Mouse (Mus musculus) granulocyte monocyte progenitor cell, adult 5-6 weeks (primary cell): Measurements from ENCODE around the gene Trmu. TPM values are rescaled to one million over a fixed set of nuclear protein-coding genes. Genes with fewer than 3 reads are reported as not detected.
"Not testable (repeated sequence)": the region's sequence is repeated elsewhere in the genome, so short reads cannot be mapped to it uniquely, and the experiment has no call there.

ENCODE experiments used
- ATAC-seq: replicated peaks from 2 replicates; pipeline ENCODE4 v1.8.0; 2016; ENCODE audit warnings: mild to moderate bottlenecking, moderate TSS enrichment, inconsistent platforms; ENCODE audit not compliant: poor library complexity, severe bottlenecking
- total RNA-seq, 2 experiments: library from RNA; stranded (forward) in 1 of 2; stranded (reverse) in 1 of 2; fragments of 200-712, 200-1000 nt in 1 of 2; fragments of >200 nt in 1 of 2; fragmentation: Nextera tagmentation in 1 of 2; gene quantifications; 2 replicates each; pipeline ENCODE4 v1.2.3; 2014 to 2017

Gene Trmu
- total RNA-seq (2014; fragmentation: Nextera tagmentation) (17.2 and 32.2 TPM in 2 replicates), total RNA-seq (2017) (22.3 and 28.7 TPM in 2 replicates)

DNA sequence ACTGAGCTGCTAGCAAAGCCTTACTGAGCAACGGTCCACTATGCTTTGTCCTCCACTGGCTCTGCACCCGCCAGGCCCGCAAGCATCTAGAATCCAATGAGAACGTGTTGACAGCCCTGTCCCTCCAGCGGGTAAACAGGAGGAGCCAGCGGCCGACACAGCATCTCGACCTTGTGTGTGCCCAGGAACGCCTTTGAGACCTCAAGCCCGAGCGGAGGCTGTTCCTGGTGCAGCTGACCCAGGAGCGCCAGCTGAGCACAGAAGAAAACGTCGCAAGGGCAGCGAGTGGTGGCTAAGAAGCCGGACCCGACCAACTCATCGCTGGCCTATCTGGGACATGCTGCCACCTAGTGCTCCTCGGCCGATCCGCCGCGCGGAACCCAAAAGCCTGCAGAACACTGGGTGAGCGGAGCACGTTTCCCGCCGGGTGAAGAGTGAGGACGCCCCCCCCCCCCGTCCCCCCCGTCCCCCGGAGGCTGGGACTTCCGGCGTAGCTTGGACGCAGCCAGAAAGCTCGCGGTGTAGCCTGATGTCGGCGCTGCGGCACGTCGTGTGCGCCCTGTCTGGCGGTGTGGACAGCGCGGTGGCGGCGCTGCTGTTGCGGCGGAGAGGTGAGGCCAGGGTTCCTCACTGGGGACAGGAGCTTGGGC, at the start of gene Trmu:
Gene Trmu (plus strand): TSS at position 465 of the 650 bp plus-strand sequence.
- ATAC-seq = peak; percentile 90

DNA sequence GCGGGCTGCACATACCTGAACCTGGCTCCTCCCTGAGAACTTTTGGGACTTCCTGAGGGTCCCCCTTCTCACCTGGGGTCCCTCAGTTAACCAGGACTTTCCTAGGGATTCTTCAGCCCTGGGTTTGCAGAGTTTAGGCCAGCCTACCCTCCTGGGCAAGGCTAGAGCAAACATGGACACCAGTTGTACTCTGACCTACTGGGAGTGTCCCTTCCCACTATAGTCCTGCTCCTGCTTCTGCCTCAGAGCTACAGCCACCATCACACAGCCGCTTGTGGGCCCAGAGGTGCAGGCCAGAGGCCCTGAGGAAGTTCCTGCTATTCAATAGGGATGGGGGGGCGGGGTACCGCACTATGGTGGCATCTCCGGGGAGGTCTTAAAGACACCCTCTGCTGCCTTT, 49.6 kb upstream of the Trmu start:
- ATAC-seq = no peak

DNA sequence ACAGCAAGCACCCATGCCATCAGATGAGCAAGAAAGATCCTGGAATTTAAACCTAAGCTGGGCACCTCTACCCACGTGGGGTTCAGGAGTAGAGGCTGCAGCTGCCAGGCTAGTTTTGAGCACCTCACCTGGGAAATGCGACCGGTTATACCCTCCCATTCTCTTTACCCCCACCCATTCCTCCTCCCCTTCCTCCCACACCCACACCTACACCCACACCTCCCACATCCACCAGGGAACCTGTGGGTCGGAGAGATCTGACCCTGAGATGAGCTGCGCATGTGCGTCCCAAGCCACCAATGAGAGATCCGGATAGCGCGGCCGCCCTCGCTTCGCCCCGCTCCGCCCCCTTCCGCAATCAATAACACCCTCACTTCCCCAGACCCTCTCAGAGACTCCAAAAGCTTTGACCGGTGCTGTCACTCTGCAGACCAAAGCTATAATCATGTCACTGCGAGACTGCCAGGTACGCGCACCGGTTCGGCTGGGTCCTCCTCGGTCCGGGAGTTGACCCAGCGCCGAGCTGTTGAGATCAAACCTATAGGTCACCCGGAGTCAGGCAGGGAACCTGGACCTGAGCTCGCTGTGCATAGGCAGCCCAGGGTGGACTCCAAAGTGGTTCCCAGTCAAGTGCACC, 47.0 kb upstream of the Trmu start, which contains the start of gene Ttc38:
Gene Ttc38 (plus strand): TSS at position 353 of the 637 bp plus-strand sequence.
- peak; percentile 94 for ATAC-seq

DNA sequence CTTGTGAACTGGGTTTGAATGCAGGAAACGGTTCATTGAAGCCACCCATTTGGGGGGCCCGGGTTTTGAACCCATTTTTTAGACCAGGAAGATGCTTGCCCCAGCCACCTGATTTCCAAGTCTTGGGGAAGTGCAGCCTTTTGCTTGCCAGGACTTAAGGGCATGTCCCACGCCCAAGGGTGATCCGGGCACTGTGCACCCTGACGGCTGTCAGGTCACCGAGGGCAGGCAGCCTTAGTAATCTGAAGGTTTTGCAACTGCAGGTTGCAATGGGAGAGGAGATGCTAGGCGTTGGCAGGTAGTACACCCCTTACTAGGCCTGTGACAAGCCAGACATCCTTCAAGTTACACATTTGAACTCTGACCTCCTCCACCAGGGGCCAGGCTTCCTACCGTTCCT, 46.5 kb upstream of the Trmu start:
- peak; percentile 33 for ATAC-seq

DNA sequence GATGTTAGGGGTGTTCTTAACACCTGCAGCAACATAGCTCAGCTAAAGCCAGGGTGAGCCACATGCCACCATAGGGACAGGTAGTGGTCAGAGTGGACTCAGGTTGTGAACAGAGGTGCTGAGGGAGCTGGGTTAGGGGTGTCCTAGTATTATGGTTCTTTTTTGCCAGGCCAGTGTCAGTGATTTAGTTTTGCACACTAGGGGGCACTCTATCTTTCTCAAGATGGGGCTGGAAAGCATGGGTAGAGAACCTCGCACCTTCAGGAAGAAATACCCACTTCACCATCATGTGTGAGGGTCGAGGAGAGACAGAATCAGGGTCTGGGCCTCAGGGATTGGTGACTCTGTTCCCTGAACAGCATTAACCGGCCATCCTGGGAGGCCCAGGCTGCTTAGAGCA, 43.8 kb upstream of the Trmu start:
- ATAC-seq = no peak

DNA sequence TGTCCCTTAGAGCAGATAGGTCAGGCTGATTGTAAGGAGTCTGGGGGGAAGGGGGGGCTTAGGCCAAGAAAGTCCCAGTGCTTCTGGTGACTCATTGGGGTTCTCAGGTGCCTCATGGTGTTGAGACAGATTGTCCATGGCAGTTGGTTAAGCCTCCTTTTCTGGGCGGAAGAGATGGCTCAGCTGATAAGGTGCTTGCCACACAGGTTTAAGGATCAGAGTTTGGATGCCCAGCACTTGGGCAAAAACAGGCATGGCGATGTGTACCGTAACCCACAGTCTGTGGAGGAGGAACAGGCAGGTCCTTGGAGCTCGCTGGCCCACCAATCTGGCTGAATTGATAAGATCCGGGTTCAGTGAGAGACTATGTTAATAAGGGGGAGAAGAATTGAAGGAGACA, 42.2 kb upstream of the Trmu start:
- ATAC-seq = no peak

DNA sequence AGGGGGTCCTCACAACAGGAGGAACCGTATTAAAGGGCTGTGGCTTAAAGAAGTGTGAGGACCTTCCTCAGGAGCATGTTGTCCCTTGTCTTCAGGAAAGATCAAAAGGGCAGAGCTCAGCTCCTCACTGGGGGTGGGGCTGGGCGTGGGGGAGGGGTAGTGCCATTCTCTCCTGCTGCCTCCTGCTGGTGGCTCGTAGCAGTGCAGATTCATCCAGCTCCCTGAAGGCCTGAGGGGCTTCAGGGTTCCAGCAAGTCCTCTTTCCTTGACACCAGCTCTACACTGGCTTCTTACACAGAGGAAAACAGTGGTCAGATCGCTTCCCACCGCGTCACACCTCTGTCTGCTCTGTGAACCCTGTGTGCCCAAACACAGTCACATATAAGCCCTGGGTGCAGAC, 38.1 kb upstream of the Trmu start:
- peak; percentile 65 for ATAC-seq

DNA sequence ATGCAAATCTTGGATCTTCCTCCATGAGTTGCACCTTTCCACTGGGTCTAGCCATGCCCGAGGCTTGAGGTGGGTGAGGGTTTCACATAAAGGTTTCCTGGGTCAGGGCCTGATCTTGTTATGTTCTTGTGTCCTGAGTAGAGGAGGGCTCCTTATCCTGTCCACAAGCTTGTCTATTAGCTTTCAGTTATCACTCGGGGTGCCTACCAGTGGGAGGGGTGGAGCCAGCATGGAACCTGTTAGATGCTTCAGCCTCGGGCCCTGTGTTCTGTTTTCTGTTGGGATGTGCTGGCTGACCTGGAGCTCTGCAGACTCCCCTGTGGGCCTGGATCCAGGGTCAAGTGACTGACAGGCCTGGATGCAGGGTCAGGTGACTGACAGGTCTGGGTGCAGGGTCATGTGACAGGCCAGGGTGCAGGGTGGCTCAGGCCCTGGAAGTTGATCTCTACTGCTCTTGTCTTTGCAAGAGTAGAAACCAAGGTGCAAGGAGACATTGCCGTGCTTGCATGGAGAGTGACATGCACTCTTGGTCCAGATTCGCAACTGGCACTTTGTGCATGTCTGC, 37.2 kb upstream of the Trmu start:
- ATAC-seq = no peak

DNA sequence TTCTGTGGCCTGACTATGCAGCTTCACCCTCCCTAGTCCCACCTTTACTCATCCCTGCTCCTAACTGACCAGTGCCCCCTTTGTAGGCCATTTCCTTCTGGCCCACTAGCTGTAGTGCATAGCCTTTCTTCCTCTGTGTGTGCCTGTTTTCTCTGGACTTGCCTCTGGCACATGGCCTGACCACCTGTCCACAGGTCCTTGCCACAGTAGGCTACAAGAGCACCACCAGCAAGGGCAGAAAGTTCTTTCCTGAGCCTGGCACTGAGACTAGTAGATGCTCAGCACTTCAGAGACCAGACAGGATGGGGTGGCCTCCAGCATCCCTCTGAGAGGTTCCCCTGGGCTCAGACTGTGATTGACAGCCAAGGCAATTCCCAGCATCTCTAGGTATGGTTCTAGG, 34.0 kb upstream of the Trmu start:
- no peak for ATAC-seq

DNA sequence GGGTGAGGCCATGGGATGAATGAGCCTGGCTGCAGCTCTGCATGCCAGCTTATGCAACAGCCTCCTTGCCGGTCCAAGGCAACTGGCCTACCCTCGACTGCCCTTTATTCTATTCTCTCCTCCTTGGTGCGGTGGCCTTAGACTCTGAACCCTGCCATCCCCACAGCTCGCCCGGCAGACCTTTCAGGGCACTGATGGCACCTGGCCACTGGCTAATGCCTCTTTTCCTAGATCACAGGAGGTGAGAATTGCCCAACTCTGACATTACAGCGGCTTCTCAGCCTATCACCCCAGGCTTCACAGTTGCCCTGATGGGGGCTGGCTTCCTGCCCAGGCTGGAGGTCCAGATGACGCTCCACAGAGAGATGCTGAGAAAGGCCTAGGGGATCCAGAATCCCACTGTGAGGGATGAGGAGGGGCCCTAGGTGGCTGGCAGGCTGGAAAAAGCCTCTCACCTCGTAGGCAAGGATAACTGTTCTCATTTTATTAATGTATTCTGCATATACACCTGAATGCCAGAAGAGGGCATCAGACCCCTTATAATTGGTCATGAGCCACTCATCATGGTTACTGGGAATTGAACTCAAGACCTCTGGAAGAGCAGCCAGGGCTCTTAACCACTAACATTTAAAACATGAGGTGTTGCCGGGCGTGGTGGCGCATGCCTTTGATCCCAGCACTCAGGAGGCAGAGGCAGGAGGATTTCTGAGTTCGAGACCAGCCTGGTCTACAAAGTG, 27.3 kb upstream of the Trmu start:
- ATAC-seq = no peak

DNA sequence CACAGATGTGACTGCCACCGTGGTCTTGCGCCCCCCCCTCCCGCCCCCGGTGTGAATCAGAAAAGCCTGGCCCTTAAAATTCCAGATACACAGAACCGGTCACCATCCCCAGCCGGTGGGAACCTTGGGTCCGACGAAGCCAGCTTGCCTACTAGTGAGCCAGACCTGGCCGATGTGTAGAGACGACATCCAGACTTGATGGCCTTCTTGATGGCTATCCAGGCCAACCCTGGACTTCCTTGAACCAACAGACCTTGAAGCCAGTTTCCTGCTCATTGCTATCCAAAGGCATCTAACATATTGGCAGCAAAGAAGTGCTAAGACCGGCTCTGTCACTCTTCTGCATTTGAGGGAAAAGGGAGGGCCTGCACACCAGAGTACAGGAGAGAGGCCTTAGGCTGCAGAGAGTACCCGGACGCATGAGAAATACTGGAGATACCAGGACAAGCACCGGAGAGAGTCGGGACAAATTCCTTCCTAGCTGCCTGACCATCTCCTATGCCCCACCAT, 20.1 kb upstream of the Trmu start:
- ATAC-seq = peak; percentile 35; the same call in 1 of the 2 replicates

DNA sequence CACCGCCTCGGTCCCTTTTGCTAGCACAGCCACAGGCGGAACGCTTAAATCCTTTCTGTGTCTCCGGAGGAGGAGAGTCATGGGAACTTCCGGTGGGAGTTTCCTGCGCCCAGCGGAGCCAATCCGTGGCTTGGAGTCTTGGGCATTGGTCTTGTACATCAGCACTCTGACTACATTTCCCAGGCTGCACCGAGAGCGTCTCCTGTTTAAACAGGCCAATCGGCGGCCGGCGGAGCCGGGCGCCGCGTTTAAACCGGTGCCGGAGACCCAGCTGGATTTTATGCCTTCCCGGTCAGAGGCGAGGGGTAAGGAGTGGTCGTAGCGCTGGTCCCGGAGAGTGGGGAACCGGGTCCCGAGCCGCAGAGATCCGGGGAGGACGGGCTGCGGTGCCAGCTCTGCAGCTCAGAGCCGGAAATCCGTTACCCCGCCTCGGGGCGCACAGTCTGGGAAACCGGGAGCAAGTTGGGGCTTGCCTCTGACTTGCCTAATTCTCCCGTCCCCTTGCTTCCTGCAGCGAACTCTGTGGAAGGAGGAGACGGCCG, 19.6 kb upstream of the Trmu start, which contains the start of gene Gtse1:
Gene Gtse1 (plus strand): TSS at position 256 of the 542 bp plus-strand sequence.
- peak; percentile 99 for ATAC-seq

DNA sequence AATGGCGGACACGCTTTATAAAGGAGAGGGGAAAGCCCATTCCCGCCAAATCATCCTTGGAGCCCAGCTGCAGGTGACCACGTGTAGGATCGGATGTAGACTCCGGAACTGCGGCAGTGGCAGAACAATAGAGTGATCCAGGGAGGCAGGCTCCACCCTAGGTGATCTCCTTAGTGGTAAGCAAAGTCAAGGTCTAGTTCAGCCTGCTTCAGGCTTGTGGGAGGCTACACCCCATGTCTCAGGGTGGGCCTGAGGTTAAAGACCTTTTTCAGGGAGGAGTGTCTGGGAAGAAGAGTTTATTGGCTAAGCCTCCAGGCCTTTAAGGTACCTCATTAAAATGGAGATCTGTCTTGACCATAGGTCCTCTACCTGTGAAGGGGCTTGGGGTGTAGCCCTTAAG, 13.2 kb upstream of the Trmu start:
- ATAC-seq = not testable (repeated sequence)

DNA sequence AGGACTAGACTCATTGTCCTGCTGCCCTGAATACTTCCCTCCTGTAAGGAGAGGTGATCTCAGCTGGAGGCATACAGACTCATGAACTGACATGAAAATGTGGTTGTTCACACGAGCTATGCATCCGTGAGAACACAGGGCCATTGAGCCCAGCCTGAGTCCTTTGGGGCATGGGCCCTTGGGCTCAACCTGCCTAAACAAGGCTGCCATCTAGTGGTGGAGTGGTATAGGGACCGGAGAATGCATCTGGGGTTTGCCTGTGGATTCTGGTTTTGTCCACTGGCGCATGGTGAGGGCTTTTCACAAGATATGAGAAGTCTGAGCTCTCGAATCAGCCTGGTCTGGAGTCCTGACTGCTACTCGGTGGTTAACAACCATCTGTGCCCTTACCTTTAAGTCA, 11.4 kb upstream of the Trmu start:
- ATAC-seq = peak; percentile 91

DNA sequence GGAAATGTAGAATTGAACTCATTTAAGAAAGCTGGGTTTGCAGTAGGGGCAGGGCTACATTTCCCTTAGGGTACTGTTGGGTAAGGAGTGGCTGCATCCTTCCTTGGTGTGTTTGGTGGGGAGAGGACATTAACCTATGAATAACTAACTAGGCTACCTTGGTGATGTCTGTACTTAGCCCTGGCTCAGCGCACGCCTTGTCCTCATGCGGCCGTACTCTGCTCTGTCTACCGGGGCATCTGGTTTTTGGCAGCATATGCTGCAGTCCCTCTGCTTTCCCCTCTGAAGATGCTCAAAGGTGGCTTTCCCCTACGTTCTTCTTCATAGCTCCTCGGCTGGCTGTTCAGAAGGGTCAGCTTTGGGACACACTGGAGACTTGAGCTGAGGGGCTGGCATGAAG, 1.8 kb upstream of the Trmu start:
- no peak for ATAC-seq

DNA sequence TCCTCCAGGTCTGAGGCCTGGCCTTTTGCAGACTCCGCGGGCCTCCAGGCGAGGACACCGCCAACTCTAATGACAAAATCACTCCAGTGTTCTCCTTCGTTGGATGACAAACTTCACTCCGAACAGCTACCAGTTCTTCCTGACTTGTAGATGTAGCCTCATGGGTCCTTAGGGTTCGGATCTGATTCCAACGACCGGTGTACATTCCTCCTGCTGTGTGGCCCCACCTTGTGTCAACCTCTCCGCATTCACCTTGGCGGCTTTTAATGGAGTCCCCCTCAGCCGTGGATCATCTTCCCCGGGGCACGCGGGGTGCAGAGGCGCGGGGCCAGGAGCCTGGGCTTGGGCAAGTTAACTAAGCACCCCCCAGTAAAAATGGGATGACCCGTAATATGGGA, 385 bp downstream of the Trmu start:
- ATAC-seq = peak; percentile 11

DNA sequence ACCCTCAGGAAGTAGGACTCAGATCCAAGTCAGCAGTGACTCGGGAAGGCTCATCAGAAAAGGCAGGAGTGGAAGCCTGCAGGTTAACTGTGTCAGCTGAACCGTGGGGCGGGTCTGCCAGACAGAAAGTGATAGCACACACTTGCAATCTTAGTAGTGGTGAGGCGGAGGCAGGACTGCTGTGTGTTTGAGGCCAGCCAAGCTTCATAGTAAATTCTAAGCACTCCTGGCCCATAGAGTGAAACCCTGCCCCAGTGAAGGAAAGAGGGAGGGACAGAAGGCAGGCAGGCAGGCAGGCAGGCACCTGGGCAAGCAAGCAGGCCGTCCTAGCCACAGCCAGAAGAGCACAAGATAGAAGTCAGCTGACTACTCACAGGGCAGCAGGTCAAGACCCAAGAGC, 6.5 kb downstream of the Trmu start:
- no peak for ATAC-seq

DNA sequence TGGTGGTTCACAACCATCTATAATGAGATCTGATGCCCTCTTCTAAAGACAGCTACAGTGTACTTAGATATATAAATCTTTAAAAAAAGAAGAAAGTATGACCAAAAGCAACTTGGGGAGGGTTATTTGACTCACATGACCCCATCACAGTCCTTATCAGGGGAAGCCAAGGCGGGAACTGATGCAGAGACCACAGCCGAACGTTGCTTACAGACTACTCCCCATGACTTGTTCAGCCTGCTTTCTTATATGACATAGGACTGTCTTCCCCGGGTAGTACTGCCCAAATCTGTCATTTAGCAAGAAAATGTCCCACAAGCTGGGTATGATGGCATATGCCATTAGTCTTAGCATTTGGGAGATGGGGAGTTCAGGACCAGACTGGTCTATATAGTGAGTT, 10.1 kb downstream of the Trmu start:
- ATAC-seq = no peak

DNA sequence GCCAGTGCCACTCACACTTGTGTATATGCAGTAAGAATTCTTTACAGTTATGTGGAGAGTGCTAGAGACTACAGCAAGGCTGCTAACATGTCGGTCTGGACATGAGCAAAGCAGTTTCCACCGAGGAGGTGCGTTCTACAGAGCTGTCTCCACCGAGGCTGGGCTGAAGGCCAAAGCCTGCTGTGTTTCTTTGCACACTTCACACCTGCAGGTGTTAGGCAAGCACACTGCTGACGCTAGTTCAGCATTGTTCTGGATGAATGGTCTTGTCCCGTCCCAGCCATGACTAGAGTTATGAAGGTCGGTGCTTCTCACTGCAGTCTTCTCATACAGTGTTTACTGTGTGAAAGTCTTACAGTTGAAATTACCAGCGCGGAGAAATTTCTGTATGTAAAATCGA, 12.9 kb downstream of the Trmu start:
- no peak for ATAC-seq

DNA sequence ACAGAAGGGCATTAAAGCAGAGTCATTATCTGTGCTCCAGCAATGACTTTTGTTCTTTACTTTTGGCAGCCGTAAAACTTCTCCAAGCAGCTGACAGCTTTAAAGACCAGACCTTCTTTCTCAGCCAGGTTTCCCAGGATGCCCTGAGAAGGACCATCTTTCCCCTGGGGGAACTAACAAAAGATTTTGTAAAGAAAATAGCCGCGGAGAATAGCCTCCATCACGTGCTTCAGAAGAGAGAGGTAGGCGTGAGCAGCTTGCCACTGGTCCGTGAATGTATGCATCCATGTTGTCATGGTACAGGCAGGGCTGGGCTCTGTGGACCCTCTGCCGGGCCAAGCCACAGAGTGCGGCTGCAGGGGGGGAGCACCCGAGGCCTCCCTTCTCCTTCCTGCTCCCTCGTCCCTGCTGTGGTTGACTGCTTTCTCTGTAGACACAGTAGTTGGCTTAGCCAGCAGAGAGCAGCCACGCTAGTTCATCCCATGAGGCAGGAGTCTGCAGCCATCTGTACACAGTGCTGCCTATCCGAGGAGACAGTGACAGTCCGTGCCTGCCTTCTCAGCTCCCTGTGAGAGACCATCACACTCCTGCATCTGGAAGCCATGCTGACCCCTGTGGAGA, 13.5 kb downstream of the Trmu start:
- ATAC-seq = no peak
